Mouse (Mus musculus) thymus, postnatal 25 days (tissue): Measurements from ENCODE around the gene Nmrk1.

ENCODE experiments used
- DNase-seq: peaks from one replicate; pipeline ENCODE4 v3.0.0; 2022

The Nmrk1 gene

GRCm38 (mm10) chr19:18619060-18619459 lies 12.7 kb upstream of the Nmrk1 start:
- DNase-seq = peak; percentile 49

DNA sequence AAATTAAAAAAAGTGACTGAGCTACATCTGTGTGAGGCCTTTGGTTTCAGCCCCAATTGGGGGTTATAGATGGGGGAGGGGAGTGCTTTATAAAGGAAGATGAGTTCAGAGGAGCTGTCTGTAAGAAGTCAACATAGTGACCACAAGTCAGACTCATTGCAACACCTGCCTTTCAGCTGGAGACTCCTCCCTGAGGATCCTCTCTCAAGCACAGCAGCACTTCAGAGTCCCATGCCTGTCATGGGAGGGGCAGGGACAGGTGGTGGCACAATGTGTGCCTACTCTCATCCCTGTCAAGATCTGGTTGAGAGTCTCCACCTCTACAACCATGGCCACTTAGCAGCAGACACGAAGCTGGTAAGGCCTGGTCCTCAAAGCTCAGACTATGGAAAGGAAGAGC lies 12.1 kb upstream of the Nmrk1 start:
- peak; percentile 41 for DNase-seq

DNA sequence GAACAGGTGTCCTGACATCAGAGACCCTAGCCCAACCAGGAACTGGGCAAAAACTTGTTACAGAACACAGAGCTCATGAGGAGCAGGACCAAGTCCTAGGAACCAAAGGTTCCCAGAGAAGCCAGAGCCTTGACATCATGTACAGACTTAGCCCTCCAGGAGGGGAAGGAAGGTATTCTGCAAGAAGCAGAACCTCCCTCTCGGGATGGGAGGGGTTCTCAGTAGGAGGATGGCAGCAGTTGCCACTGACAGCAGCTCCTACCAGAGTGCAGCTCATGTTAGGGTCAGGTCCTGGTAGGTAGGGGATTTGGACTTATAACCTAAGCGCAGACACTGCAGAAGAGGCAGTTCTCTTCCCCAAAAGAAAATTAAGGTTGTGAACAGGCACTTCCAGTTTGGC lies 7.9 kb upstream of the Nmrk1 start:
- DNase-seq = no peak

- no peak for DNase-seq
Observed at GRCm38 (mm10) chr19:18629589-18629988, 2.2 kb upstream of the Nmrk1 start.

DNA sequence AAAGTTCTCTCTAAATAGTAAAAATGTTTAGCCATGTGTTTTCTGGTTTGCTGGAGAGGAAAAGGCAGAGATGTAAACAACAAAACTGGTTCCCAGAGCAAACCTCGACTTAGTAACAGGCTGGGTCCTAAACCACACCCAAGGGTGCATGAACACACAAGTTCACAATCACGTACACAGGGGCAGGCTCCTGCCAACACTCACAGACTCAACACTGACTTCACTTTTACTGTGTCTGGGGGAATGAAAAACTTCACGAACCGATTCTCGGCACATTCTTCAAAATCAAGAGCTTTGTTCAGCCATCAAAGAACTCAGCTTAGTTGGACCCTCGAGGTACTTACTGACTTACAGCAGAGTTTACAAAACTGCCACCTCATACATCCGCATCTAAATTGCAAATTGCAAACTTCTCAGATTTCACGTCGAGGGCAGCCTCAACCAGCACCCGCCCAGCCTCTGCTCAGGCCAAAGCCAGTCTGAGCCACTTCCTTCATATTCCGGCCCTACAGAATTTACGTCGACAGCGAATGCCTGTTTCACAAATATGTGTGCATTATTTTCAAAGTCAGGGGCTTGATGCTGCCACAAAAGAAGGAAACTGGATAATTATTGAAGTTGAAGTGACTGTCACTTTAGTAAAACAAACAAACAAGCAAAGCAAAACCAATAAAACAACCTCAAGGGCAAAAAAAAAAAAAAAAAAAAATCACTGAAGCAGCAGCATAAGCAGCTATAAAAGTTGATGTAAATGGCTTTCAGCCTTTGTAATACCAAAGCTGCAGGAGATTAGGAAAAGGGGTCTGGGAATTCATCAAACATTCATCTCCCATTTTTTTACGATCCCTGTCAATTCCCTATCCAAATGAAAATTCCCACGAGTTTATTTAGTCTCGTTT lies 1.3 kb upstream of the Nmrk1 start:
- DNase-seq = no peak

- DNase-seq = peak; percentile 58
Observed at GRCm38 (mm10) chr19:18631161-18631643, 548 bp upstream of the Nmrk1 start.

DNA sequence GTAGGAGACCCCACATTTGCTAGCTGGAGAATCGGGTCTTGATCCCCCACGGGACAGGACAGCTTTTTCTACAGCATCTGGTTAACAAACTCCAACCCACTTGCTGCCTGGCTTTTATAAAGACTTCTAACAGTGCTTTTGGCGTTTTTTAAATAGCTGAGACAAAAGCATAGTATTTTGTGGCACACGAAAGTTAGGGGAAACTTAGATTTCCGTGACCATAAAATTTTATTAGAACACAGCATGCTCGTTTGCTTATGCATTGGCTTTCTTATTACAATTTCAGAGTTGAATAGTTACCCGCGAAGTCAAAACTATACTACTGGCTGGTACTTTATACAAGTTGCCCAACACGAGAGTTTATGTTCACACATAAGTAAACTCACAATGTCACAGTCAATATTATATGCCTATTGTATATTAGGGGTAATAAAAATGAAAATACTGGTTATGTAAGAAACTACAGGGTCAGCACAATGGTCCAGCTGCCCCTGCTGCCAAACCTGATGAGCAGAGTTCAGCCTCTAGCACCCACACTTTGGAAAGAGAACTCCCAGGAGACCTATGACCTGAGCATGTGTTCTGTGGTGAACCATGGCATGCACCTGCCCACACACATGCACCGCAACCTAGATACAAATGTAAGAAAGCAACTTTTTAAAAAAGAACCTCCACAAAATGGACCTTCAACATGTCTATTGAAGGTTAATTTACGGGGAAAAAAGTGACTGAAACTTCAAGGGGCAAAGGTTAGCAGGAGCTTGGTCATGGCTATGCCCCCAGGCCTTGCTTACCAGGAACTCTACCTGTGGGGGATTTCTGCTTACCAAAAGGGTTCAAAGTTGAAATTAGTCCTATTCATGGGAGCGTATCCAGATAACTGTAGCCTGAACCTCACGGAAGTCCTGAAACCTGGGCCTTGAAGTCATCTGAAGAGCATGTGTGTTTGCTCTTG lies 758 bp downstream of the Nmrk1 start:
- DNase-seq = no peak

GRCm38 (mm10) chr19:18637954-18638353 lies 6.2 kb downstream of the Nmrk1 start:
- no peak for DNase-seq

DNA sequence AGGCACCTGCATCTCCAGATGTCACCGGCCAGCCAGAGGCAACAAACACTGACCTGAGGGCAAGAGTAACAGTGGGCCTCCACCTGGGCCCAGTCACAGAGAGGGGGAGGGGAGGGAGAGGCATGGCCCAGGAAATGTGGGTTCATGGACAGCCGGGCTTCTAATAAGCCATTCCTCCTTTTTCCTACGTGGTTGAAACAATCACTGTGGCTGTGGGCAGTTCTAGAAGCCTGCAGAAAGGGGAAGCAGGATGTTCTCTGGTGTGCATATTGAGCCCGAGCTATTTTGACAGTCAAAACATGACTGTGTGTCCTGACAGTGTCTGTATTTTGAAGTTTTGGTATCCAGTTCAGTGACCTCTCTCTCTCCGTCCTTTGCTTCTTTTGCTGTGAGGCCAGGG lies 7.2 kb downstream of the Nmrk1 start:
- peak; percentile 44 for DNase-seq

DNA sequence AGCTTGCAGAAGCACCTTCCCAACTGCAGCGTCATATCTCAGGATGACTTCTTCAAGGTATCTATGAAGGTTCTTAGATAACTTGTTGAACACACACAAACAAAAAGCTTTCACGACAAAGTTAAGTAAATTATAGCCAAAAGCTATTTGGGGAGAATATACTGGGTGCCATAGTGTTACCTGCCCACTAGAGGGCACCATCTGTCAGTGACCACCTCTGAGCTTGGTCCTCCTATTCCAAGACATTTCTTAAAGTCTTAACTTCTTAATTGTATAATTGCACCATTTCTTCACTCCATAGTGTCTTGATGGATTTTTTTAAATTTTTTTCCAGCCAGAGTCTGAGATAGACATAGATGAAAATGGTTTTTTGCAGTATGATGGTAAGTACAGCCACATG lies 7.8 kb downstream of the Nmrk1 start:
- DNase-seq = no peak

GRCm38 (mm10) chr19:18641001-18641400 lies 9.3 kb downstream of the Nmrk1 start:
- DNase-seq = no peak

- DNase-seq = no peak
Observed at GRCm38 (mm10) chr19:18643411-18643810, 11.7 kb downstream of the Nmrk1 start.

- DNase-seq = no peak
Observed at GRCm38 (mm10) chr19:18644084-18644483, 12.3 kb downstream of the Nmrk1 start.

DNA sequence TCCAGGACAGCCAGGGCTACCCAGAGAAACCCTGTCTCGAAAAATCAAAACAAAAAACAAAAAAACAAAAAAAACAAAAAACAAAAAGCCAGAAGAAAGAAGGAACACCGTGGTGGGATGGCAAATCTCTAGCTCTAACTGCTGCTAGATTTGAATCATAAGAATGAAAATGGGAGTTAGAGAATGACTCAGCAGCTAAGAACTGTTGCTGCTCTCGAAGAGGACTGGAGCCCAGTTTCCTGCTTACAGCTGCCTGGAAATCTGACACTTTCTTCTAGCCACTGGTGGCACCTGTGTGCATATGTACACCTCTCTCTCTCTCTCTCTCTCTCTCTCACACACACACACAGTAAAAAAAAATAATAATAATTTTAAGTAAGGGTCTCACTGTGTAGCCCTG lies 14.6 kb downstream of the Nmrk1 start:
- DNase-seq = no peak

DNA sequence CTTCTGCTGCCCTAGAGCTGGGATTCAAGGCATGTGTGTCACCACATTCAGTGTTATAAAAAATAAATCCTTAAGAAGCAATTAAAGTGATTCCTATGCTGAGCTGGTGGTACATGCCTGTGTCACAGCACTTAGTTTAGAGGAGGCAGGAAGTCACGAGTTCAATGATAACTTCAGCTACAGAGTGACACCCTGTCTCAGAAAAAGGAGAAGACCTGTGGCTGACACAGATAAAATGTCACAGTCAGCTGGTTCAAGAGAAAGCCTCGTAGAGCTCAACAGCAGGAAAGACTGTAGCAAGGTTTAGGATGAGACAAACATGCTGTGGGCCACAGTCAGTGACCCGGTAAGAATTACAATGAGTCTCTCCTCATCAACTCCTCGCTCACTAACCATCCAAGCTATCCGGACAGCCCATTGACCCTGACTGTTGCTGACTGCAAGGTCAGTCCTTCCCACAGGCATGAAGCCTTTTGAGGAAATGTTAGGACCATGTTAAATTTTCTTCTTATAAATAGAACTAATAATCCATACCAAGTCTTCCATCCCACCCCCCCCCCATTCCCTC lies 15.2 kb downstream of the Nmrk1 start:
- no peak for DNase-seq

DNA sequence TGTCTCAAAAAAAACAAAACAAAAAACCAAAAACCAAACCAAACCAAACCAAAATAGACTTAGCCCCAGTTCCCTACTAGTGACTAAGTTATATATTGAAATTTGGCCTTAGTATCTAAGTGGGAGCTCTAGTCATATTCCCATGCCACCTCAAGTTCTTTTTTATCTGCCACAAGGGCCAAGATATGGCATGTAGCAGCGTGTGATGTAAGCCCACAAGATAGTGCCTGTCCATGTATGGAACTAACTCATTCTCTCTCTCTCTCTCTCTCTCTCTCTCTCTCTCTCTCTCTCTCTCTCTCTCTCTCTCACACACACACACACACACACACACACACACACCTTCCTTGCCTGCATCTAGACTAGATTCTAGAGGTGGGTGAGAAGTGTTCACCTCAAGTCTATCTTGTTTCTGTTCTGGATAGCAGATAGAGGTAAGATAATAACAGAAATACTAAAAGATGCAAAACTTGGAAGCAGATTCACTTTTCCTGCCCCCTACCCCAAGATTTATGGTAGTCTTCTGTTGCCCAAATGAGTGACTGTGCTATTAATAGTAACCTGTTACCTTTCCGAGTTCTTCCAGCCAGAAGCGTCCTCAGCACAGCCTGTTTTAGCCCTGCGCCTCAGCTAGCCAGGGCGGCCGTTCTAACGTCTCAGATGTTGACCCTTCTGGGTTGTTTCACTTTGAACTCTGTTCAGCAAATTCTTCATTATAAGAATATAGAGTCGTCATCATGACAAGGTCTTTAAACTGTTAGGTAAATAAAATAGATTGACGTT lies 16.2 kb downstream of the Nmrk1 start:
- DNase-seq = no peak

- DNase-seq = no peak
Observed at GRCm38 (mm10) chr19:18648558-18648945, 16.8 kb downstream of the Nmrk1 start.

GRCm38 (mm10) chr19:18649955-18650354 lies 18.2 kb downstream of the Nmrk1 start:
- DNase-seq = no peak

GRCm38 (mm10) chr19:18650473-18650872 lies 18.7 kb downstream of the Nmrk1 start:
- no peak for DNase-seq

DNA sequence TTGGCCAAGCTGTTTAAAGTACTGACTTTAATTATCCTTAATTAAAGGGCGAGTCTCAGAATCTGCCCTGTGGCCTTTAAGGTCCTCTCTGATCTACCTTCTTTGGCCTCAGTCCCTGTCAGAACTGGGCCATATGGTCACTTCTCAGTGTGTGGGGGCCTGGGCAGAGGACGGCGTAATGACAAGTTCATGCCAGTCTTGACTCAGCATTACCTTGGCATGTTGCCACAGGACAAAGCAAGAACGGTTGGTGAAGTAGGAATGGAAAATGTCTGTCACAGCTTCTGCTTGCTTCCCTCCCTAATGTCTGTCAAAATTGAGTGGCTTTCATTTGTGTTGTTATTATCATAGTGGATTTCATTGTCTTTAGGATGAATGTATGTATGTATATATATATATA lies 20.8 kb downstream of the Nmrk1 start:
- DNase-seq = no peak

GRCm38 (mm10) chr19:18653058-18653457 lies 21.3 kb downstream of the Nmrk1 start:
- no peak for DNase-seq

- no peak for DNase-seq
Observed at GRCm38 (mm10) chr19:18654330-18654729, 22.6 kb downstream of the Nmrk1 start.
